Mouse (Mus musculus) limb, embryonic 14.5 days (tissue): Measurements from ENCODE around the gene Dock1. TPM values are rescaled to one million over a fixed set of nuclear protein-coding genes. Genes with fewer than 3 reads are reported as not detected.

ENCODE experiments used
- ATAC-seq: fragments of 200-750 bp; cut with Nextera tagmentation; 2 replicates; pipeline ENCODE4 v1.8.0; 2017; ENCODE audit warnings: low read depth, moderate number of reproducible peaks, moderate TSS enrichment; ENCODE audit not compliant: low FRiP score
- DNase-seq: peaks from one replicate; pipeline ENCODE4 v3.0.0-alpha.2; 2015; ENCODE audit warnings: low spot score
- H3K27ac ChIP-seq: fragments of 300-500 bp; sonication (generic); replicated peaks from 2 replicates; pipeline ENCODE4 v1.5.1; 2014; ENCODE audit warnings: low read depth, mild to moderate bottlenecking, low read length, moderate library complexity, mixed read lengths
- H3K27me3 ChIP-seq: fragments of 300-500 bp; sonication (generic); 2 replicates; pipeline ENCODE4 v1.6.1; 2014; ENCODE audit warnings: low read length, mixed read lengths; ENCODE audit not compliant: control insufficient read depth, insufficient read depth
- H3K36me3 ChIP-seq: fragments of 300-500 bp; sonication (generic); 2 replicates; pipeline ENCODE4 v1.6.1; 2014; ENCODE audit warnings: mild to moderate bottlenecking, low read length, moderate library complexity, mixed read lengths; ENCODE audit not compliant: control insufficient read depth, insufficient read depth
- H3K4me1 ChIP-seq: fragments of 300-500 bp; sonication (generic); 2 replicates; pipeline ENCODE4 v1.6.1; 2014; ENCODE audit warnings: antibody characterized with exemption, low read length, mixed read lengths; ENCODE audit not compliant: control insufficient read depth, insufficient read depth
- H3K4me2 ChIP-seq: fragments of 300-500 bp; sonication (generic); replicated peaks from 2 replicates; pipeline ENCODE4 v1.6.1; 2014; ENCODE audit warnings: low read depth, mild to moderate bottlenecking, low read length, moderate library complexity; ENCODE audit not compliant: severe bottlenecking
- H3K4me3 ChIP-seq: fragments of 300-500 bp; sonication (generic); replicated peaks from 2 replicates; pipeline ENCODE4 v1.5.1; 2014; ENCODE audit warnings: low read length
- H3K9ac ChIP-seq: fragments of 300-500 bp; sonication (generic); 2 replicates; pipeline ENCODE4 v1.6.1; 2014; ENCODE audit warnings: mild to moderate bottlenecking, low read depth, low read length, moderate library complexity; ENCODE audit not compliant: severe bottlenecking
- H3K9me3 ChIP-seq: fragments of 300-500 bp; sonication (generic); 2 replicates; pipeline ENCODE4 v1.6.1; 2016; ENCODE audit warnings: low read length; ENCODE audit not compliant: control insufficient read depth
- POLR2A ChIP-seq: fragments of 200-500 bp; IDR thresholded peaks from 2 replicates; pipeline ENCODE4 v1.8.0; 2012; ENCODE audit warnings: inconsistent platforms, mild to moderate bottlenecking, moderate library complexity, borderline replicate concordance; ENCODE audit not compliant: insufficient read depth, insufficient read length; ENCODE audit errors: extremely low read depth
- WGBS: fragments of 180-500 bp; shearing (Covaris S2); extraction: QIAGEN DNeasy Blood & Tissue Kit; methylation state at CpG from one replicate; pipeline ENCODE4 v1.1.7; 2014; 5-methylcytosine and 5-hydroxymethylcytosine counted together
- polyA plus RNA-seq, 2 experiments: library from polyadenylated mRNA; depleted of rRNA in 1 of 2; stranded (reverse) in 1 of 2; unstranded in 1 of 2; fragments of >200 nt; fragmentation: Nextera tagmentation in 1 of 2; extraction: Ambion mirVana in 1 of 2; gene quantifications; 2 replicates each; pipeline versions ENCODE4 v1.2.1 to v1.2.3; 2012 to 2014

Dock1 gene
- polyA plus RNA-seq, 2 experiments = 35.7 to 40.0 TPM

- DNase-seq = no peak
- Histone ChIP-seq H3K27ac (no peak overlapping the region), H3K4me1 (no peaks in the 10 kb centered on the region), H3K9ac (no peak overlapping the region), H3K9me3 (no peaks in the 10 kb centered on the region), H3K36me3 (peaks cover 67% of the 10 kb centered on the region), H3K4me2 (no peak overlapping the region), H3K27me3 (no peaks in the 10 kb centered on the region), H3K4me3 (no peak overlapping the region)
- ATAC-seq = no peak
- WGBS = 89% methylated on average over 10 of the region's 10 CpGs
- TF ChIP-seq POLR2A = no peak
These were observed 105.2 kb downstream of the Dock1 start for GRCm38 (mm10) chr7:134775671-134776070.

- Histone ChIP-seq H3K4me2 (no peak overlapping the region), H3K4me1 (no peaks in the 10 kb centered on the region), H3K36me3 (peaks cover 66% of the 10 kb centered on the region), H3K9me3 (no peaks in the 10 kb centered on the region), H3K4me3 (no peak overlapping the region), H3K27ac (no peak overlapping the region), H3K27me3 (no peaks in the 10 kb centered on the region), H3K9ac (no peak overlapping the region)
- no peak for TF ChIP-seq POLR2A
- ATAC-seq (no peak), DNase-seq (no peak)
- 81% methylated on average over 6 of the region's 6 CpGs for WGBS
These were observed 105.9 kb downstream of the Dock1 start for GRCm38 (mm10) chr7:134776306-134776705.

- no peaks in the 10 kb centered on the region for H3K4me1 ChIP-seq
- H3K9ac ChIP-seq = no peak overlapping the region
- H3K4me2 ChIP-seq = no peak overlapping the region
- no peaks in the 10 kb centered on the region for H3K9me3 ChIP-seq
- DNase-seq (no peak), ATAC-seq (no peak)
- H3K27me3 ChIP-seq = no peaks in the 10 kb centered on the region
- H3K36me3 ChIP-seq = peaks cover 50% of the 10 kb centered on the region
- H3K27ac ChIP-seq = no peak overlapping the region
- WGBS = 91% methylated on average over 3 of the region's 3 CpGs
- no peak overlapping the region for H3K4me3 ChIP-seq
- TF ChIP-seq POLR2A = no peak
These were observed 109.3 kb downstream of the Dock1 start for GRCm38 (mm10) chr7:134779761-134780160.

GRCm38 (mm10) chr7:134787110-134787509 lies 116.7 kb downstream of the Dock1 start:
- Histone ChIP-seq H3K27ac (no peak overlapping the region), H3K4me1 (no peaks in the 10 kb centered on the region), H3K27me3 (no peaks in the 10 kb centered on the region), H3K9ac (no peak overlapping the region), H3K4me2 (no peak overlapping the region), H3K9me3 (no peaks in the 10 kb centered on the region), H3K4me3 (no peak overlapping the region), H3K36me3 (peaks cover 60% of the 10 kb centered on the region)
- no peak for TF ChIP-seq POLR2A
- DNase-seq (no peak), ATAC-seq (no peak)
- WGBS = 86% methylated on average over 4 of the region's 4 CpGs

GRCm38 (mm10) chr7:134794889-134795288 lies 124.4 kb downstream of the Dock1 start:
- DNase-seq (no peak), ATAC-seq (no peak)
- Histone ChIP-seq H3K9me3 (no peaks in the 10 kb centered on the region), H3K4me3 (no peak overlapping the region), H3K27me3 (no peaks in the 10 kb centered on the region), H3K4me2 (no peak overlapping the region), H3K36me3 (peaks cover 40% of the 10 kb centered on the region), H3K27ac (no peak overlapping the region), H3K9ac (no peak overlapping the region), H3K4me1 (no peaks in the 10 kb centered on the region)
- no peak for TF ChIP-seq POLR2A
- 95% methylated on average over 3 of the region's 3 CpGs for WGBS

- Histone ChIP-seq H3K9me3 (no peaks in the 10 kb centered on the region), H3K4me3 (no peak overlapping the region), H3K27ac (no peak overlapping the region), H3K4me1 (no peaks in the 10 kb centered on the region), H3K27me3 (no peaks in the 10 kb centered on the region), H3K4me2 (no peak overlapping the region), H3K36me3 (peaks cover 34% of the 10 kb centered on the region), H3K9ac (no peak overlapping the region)
- TF ChIP-seq POLR2A = no peak
- 71% methylated on average over 4 of the region's 4 CpGs for WGBS
- no peak for DNase-seq
- no peak for ATAC-seq
These were observed 129.6 kb downstream of the Dock1 start for GRCm38 (mm10) chr7:134800079-134800478.
